Mouse (Mus musculus) hindbrain, embryonic 14.5 days (tissue): ENCODE measurements around the gene Lrrc1. TPM values are rescaled to one million over a fixed set of nuclear protein-coding genes. Genes with fewer than 3 reads are reported as not detected.
"Not testable (repeated sequence)": the region's sequence is repeated elsewhere in the genome, so short reads cannot be mapped to it uniquely, and the experiment has no call there.

Source experiments
- ATAC-seq: fragments of 200-750 bp; cut with Nextera tagmentation; 2 replicates; pipeline ENCODE4 v1.8.0; 2017; ENCODE audit warnings: moderate number of reproducible peaks, mild to moderate bottlenecking, moderate TSS enrichment, moderate library complexity; ENCODE audit not compliant: low FRiP score
- DNase-seq: peaks from one replicate; pipeline ENCODE4 v3.0.0-alpha.2; 2015; ENCODE audit warnings: low spot score
- H3K27ac ChIP-seq: fragments of 300-500 bp; sonication (generic); 2 replicates; pipeline ENCODE4 v1.5.1; 2014; ENCODE audit warnings: mild to moderate bottlenecking, moderate library complexity
- H3K27me3 ChIP-seq: fragments of 300-500 bp; sonication (generic); 2 replicates; pipeline ENCODE4 v1.6.1; 2014; ENCODE audit warnings: mild to moderate bottlenecking, low read length, mixed read lengths; ENCODE audit not compliant: control insufficient read depth, insufficient read depth
- H3K36me3 ChIP-seq: fragments of 300-500 bp; sonication (generic); replicated peaks from 2 replicates; pipeline ENCODE4 v1.6.1; 2014; ENCODE audit not compliant: control insufficient read depth, insufficient read depth
- H3K4me1 ChIP-seq: fragments of 300-500 bp; sonication (generic); replicated peaks from 2 replicates; pipeline ENCODE4 v1.6.1; 2014; ENCODE audit warnings: antibody characterized with exemption, low read length, mixed read lengths; ENCODE audit not compliant: control insufficient read depth, insufficient read depth
- H3K4me2 ChIP-seq: fragments of 300-500 bp; sonication (generic); replicated peaks from 2 replicates; pipeline ENCODE4 v1.6.1; 2014; ENCODE audit warnings: mild to moderate bottlenecking, moderate library complexity
- H3K4me3 ChIP-seq: fragments of 300-500 bp; sonication (generic); replicated peaks from 2 replicates; pipeline ENCODE4 v1.5.1; 2014; ENCODE audit warnings: mild to moderate bottlenecking, low read length
- H3K9ac ChIP-seq: fragments of 300-500 bp; sonication (generic); 2 replicates; pipeline ENCODE4 v1.6.1; 2014
- H3K9me3 ChIP-seq: fragments of 300-500 bp; sonication (generic); 2 replicates; pipeline ENCODE4 v1.6.1; 2016; ENCODE audit warnings: low read length; ENCODE audit not compliant: control insufficient read depth
- WGBS: fragments of 180-500 bp; shearing (Covaris S2); extraction: QIAGEN DNeasy Blood & Tissue Kit; methylation state at CpG from one replicate; pipeline ENCODE4 v1.1.7; 2014; 5-methylcytosine and 5-hydroxymethylcytosine counted together
- polyA plus RNA-seq: library from polyadenylated mRNA; unstranded; fragments of >200 nt; fragmentation: Nextera tagmentation; extraction: Ambion mirVana; gene quantifications from 2 replicates; pipeline ENCODE4 v1.2.1, GENCODE M21; 2014

The Lrrc1 gene
- polyA plus RNA-seq, 1 experiment from 2014 or later = 6.4 TPM

GRCm38 (mm10) chr9:77577409-77577808, 32.7 kb upstream of the Lrrc1 start:
- Histone ChIP-seq H3K36me3 (no peaks in the 10 kb centered on the region), H3K4me2 (no peak overlapping the region), H3K27ac (no peak overlapping the region), H3K9ac (no peak overlapping the region), H3K4me1 (no peaks in the 10 kb centered on the region), H3K4me3 (no peak overlapping the region), H3K9me3 (no peaks in the 10 kb centered on the region), H3K27me3 (no peaks in the 10 kb centered on the region)
- ATAC-seq (no peak), DNase-seq (no peak)

GRCm38 (mm10) chr9:77576320-77576719, 31.6 kb upstream of the Lrrc1 start:
- Histone ChIP-seq H3K9ac (no peak overlapping the region), H3K9me3 (no peaks in the 10 kb centered on the region), H3K27me3 (no peaks in the 10 kb centered on the region), H3K4me2 (no peak overlapping the region), H3K36me3 (no peaks in the 10 kb centered on the region), H3K4me1 (no peaks in the 10 kb centered on the region), H3K27ac (no peak overlapping the region), H3K4me3 (no peak overlapping the region)
- ATAC-seq (no peak), DNase-seq (no peak)

- not testable (repeated sequence) for H3K4me2 ChIP-seq, DNase-seq, H3K27me3 ChIP-seq, H3K36me3 ChIP-seq, H3K9me3 ChIP-seq, ATAC-seq, H3K27ac ChIP-seq, H3K4me1 ChIP-seq, H3K4me3 ChIP-seq, H3K9ac ChIP-seq
- 61% methylated on average over 4 of the region's 4 CpGs for WGBS
Measured at GRCm38 (mm10) chr9:77574996-77575395, 30.3 kb upstream of the Lrrc1 start.

GRCm38 (mm10) chr9:77571851-77572250, 27.2 kb upstream of the Lrrc1 start:
- Histone ChIP-seq H3K27ac (no peak overlapping the region), H3K4me3 (no peak overlapping the region), H3K4me1 (no peaks in the 10 kb centered on the region), H3K9me3 (no peaks in the 10 kb centered on the region), H3K36me3 (no peaks in the 10 kb centered on the region), H3K4me2 (no peak overlapping the region), H3K9ac (no peak overlapping the region), H3K27me3 (no peaks in the 10 kb centered on the region)
- WGBS = 92% methylated on average over 4 of the region's 4 CpGs
- ATAC-seq (no peak), DNase-seq (no peak)

GRCm38 (mm10) chr9:77568789-77569506, 24.3 kb upstream of the Lrrc1 start:
- DNase-seq = no peak
- H3K27ac ChIP-seq = no peak overlapping the region
- H3K9me3 ChIP-seq = no peaks in the 10 kb centered on the region
- ATAC-seq = no peak
- H3K4me2 ChIP-seq = no peak overlapping the region
- H3K4me1 ChIP-seq = no peaks in the 10 kb centered on the region
- 37% methylated on average over 13 of the region's 13 CpGs for WGBS
- no peaks in the 10 kb centered on the region for H3K36me3 ChIP-seq
- no peaks in the 10 kb centered on the region for H3K27me3 ChIP-seq
- H3K9ac ChIP-seq = no peak overlapping the region
- H3K4me3 ChIP-seq = no peak overlapping the region

GRCm38 (mm10) chr9:77561827-77562226, 17.2 kb upstream of the Lrrc1 start:
- H3K9me3 ChIP-seq = peaks cover 3% of the 10 kb centered on the region; the same call in 1 of the 2 replicates
- H3K4me3 ChIP-seq = no peak overlapping the region
- ATAC-seq = no peak
- H3K4me1 ChIP-seq = no peaks in the 10 kb centered on the region
- DNase-seq = no peak
- H3K36me3 ChIP-seq = no peaks in the 10 kb centered on the region
- H3K9ac ChIP-seq = no peak overlapping the region
- H3K27me3 ChIP-seq = no peaks in the 10 kb centered on the region
- no peak overlapping the region for H3K27ac ChIP-seq
- no peak overlapping the region for H3K4me2 ChIP-seq

GRCm38 (mm10) chr9:77557963-77558362, 13.3 kb upstream of the Lrrc1 start:
- no peak overlapping the region for H3K4me2 ChIP-seq
- H3K9me3 ChIP-seq = peaks cover under 1% of the 10 kb centered on the region; the same call in 1 of the 2 replicates
- H3K27me3 ChIP-seq = no peaks in the 10 kb centered on the region
- ATAC-seq (no peak), DNase-seq (no peak)
- WGBS = 75% methylated on average over 3 of the region's 3 CpGs
- no peaks in the 10 kb centered on the region for H3K4me1 ChIP-seq
- H3K36me3 ChIP-seq = no peaks in the 10 kb centered on the region
- no peak overlapping the region for H3K9ac ChIP-seq
- no peak overlapping the region for H3K27ac ChIP-seq
- no peak overlapping the region for H3K4me3 ChIP-seq

GRCm38 (mm10) chr9:77557181-77557580, 12.5 kb upstream of the Lrrc1 start:
- WGBS = 94% methylated on average over 4 of the region's 4 CpGs
- Histone ChIP-seq H3K4me3 (no peak overlapping the region), H3K27me3 (no peaks in the 10 kb centered on the region), H3K27ac (no peak overlapping the region), H3K9me3 (no peaks in the 10 kb centered on the region), H3K4me2 (no peak overlapping the region), H3K36me3 (no peaks in the 10 kb centered on the region), H3K9ac (no peak overlapping the region), H3K4me1 (no peaks in the 10 kb centered on the region)
- no peak for DNase-seq
- no peak for ATAC-seq

- no peaks in the 10 kb centered on the region for H3K4me1 ChIP-seq
- H3K27ac ChIP-seq = no peak overlapping the region
- H3K36me3 ChIP-seq = no peaks in the 10 kb centered on the region
- no peak overlapping the region for H3K9ac ChIP-seq
- no peak overlapping the region for H3K4me2 ChIP-seq
- ATAC-seq (no peak), DNase-seq (no peak)
- H3K27me3 ChIP-seq = no peaks in the 10 kb centered on the region
- H3K9me3 ChIP-seq = no peaks in the 10 kb centered on the region
- no peak overlapping the region for H3K4me3 ChIP-seq
- 93% methylated on average over 9 of the region's 9 CpGs for WGBS
Measured at GRCm38 (mm10) chr9:77556435-77556834, 11.8 kb upstream of the Lrrc1 start.

- no peaks in the 10 kb centered on the region for H3K36me3 ChIP-seq
- H3K27me3 ChIP-seq = no peaks in the 10 kb centered on the region
- DNase-seq = no peak
- H3K9me3 ChIP-seq = no peaks in the 10 kb centered on the region
- no peak overlapping the region for H3K27ac ChIP-seq
- H3K4me2 ChIP-seq = no peak overlapping the region
- no peak overlapping the region for H3K4me3 ChIP-seq
- no peaks in the 10 kb centered on the region for H3K4me1 ChIP-seq
- 66% methylated on average over 2 of the region's 2 CpGs for WGBS
- no peak overlapping the region for H3K9ac ChIP-seq
- no peak for ATAC-seq
Measured at GRCm38 (mm10) chr9:77553465-77553864, 8.8 kb upstream of the Lrrc1 start.
